Mouse (Mus musculus) spleen, postnatal 14 days (tissue): ENCODE measurements around the gene Nxf1.

Experiments used
- DNase-seq, 2 experiments: peaks; one replicate each; pipeline ENCODE4 v3.0.0; 2021 to 2022; ENCODE audit warnings: low spot score in 2 of 2

The Nxf1 gene

GRCm38 (mm10) chr19:8818801-8819595 is 62.1 kb downstream of the Nxf1 start, which contains the start of gene Ttc9c:
Ttc9c (minus strand) TSS chr19:8819333.
- peak; percentile 81 to 83 for DNase-seq

GRCm38 (mm10) chr19:8819596-8820423 is 62.9 kb downstream of the Nxf1 start, which contains the start of gene Hnrnpul2:
Hnrnpul2 (plus strand) TSS chr19:8820010.
- DNase-seq: peak; percentile 93 to 94
